Mouse (Mus musculus) ES-E14 (cell line): ENCODE measurements around the gene Ly6g5c.
"Not testable (repeated sequence)": the region's sequence is repeated elsewhere in the genome, so short reads cannot be mapped to it uniquely, and the experiment has no call there.

Source experiments
- CHD2 ChIP-seq: IDR thresholded peaks from 2 replicates; pipeline ENCODE4 v1.6.1; 2014; ENCODE audit warnings: mild to moderate bottlenecking, low read depth, low read length, inconsistent platforms
- HCFC1 ChIP-seq: IDR thresholded peaks from 2 replicates; pipeline ENCODE4 v1.6.1; 2012; ENCODE audit warnings: low read length, inconsistent platforms, borderline replicate concordance; ENCODE audit not compliant: insufficient read depth
- MAFK ChIP-seq: IDR thresholded peaks from 2 replicates; pipeline ENCODE4 v1.6.1; 2014; ENCODE audit warnings: mild to moderate bottlenecking, low read depth, low read length, inconsistent platforms; ENCODE audit not compliant: insufficient read depth
- ZC3H11A ChIP-seq: IDR thresholded peaks from 2 replicates; pipeline ENCODE4 v1.6.1; 2012; ENCODE audit warnings: low read depth, mild to moderate bottlenecking, inconsistent platforms, low read length, borderline replicate concordance
- ZNF384 ChIP-seq: IDR thresholded peaks from 2 replicates; pipeline ENCODE4 v1.6.1; 2012; ENCODE audit warnings: low read depth, low read length, inconsistent platforms

DNA sequence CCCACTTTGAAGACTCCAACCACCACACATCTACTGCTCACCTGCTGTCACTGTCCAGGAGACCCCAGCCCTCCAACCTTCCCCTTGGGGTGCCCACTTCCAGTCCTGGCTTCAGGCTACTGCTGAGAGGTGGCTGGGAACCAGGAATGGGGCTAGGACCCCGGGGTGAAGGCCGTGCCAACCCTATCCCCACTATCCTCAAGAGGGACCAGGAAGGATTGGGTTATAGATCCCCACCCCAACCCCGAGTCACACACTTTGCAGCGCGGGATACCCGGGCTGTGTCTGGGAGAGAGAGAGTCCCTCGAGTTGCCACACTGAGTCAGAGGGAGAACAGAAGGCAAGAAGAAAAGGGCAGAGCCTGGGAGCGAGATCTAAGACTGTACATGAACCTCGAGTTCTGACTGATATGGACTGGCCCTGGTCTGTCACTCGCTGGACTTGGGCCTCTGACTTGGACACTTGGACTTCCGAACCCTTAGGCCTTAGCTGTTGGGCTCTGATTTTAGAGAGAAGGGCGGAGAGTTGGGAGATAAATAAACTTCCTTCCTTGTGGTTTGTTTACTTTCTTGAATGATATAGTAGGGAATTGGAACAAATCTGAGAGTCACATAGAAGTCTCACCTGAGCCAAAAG lies 16.3 kb downstream of the Ly6g5c start:
- not testable (repeated sequence) for TF ChIP-seq HCFC1, MAFK, ZC3H11A, ZNF384, CHD2
